Mouse (Mus musculus): ENCODE data around the gene Cenps.
"Not testable (repeated sequence)": the region's sequence is repeated elsewhere in the genome, so short reads cannot be mapped to it uniquely, and the experiment has no call there.

Gene Cenps

DNA sequence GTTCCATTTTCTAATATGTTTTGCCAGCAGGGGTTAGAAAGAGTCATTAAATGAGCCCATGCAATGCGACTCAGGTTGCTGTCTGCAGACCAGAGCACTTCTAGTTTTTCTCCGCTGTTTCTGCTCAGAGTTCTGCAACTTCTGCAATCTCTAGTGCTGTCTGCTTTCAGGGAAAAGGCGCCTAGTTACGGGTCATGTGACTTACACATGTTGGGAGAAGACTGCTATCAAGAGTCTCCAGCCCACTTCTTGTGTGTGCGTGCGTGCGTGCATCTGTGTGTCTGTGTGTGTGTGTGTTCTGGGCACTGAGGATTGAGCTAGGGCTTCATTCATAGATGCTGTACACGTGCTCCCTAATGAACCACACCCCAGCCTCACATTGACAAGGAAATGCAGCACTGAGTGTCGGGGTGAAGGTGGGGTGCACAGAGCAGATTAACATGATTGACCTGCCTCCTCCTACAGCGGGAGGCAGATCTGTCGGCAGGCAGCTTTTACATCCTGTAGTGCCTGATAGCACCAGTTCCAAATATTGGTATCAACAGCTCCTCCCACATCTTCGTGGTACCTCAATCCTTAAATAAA, 17.4 kb downstream of the Cenps start:
- not testable (repeated sequence) for DNase-seq (ENCODE audit: low read depth, low spot score)

DNA sequence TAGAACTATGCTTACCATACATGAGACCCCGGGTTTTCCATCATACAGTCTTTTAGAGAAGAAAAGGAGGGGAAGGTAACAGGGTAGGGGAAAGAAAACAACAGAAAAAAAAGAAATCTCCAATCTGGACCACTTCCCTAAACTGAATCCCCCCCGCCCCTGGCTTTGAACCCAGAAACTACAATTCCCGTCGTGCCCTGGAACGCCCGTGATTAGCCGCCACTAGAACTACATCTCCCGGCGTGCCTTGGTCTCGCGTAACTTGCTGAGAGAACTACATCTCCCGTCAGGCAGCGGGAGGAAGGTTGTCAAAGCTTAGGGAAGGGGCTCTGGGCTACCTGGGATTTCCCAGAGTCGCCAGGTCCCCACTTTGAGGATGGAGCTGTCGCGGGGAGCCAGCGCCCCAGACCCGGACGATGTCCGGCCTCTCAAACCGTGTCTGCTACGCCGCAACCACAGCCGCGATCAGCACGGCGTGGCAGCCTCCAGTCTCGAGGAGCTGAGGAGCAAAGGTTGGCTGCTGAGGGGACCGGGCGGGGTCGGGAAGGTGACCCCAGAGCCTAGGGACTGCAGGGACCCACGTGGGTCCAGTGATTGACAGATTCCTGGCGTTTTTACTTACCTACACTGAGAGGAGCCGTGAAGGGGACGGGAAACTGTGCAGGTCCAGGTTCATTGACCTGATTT, 33.4 kb downstream of the Cenps start, which contains the start of gene Dffa:
TSS of gene Dffa (plus strand) at position 272 of the 687 bp plus-strand sequence.
- peak; percentile 88 for DNase-seq (ENCODE audit: low read depth, low spot score)

DNA sequence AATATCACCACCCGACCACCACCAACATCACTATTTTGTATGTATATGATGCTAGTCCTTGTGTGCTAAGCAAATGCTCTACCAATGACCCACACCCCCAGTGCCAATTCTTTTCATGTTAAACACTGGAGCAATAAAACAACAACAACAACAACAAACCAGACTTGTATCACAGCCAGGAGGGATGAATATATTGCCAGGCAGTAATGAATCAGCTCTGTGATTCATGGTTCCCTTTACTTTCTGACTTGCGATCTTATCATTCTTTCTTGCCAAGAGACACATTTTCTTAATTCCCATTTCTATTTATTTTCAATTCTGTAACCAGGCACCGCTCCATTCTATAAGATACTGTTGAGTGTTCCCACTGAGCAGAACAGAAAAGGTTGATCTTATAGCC, 36.0 kb downstream of the Cenps start:
- DNase-seq (ENCODE audit: low read depth, low spot score) = no peak

DNA sequence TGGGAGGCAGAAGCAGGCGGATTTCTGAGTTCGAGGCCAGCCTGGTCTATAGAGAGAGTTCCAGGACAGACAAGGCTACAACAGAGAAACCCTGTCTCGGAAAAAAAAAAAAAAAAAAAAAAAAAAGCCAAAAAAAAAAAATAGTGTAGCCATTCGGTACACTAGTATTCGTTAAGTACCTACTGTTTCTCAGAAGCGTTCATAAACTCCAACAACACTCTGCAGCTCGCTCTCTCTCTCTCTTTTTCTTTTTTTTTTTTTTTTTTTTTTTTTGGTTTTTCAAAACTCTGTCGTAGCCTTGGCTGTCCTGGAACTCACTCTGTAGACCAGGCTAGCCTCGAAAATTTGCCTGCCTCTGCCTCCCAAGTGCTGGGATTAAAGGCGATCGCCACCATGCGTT, 37.0 kb downstream of the Cenps start:
- DNase-seq (ENCODE audit: low read depth, low spot score) = not testable (repeated sequence)

DNA sequence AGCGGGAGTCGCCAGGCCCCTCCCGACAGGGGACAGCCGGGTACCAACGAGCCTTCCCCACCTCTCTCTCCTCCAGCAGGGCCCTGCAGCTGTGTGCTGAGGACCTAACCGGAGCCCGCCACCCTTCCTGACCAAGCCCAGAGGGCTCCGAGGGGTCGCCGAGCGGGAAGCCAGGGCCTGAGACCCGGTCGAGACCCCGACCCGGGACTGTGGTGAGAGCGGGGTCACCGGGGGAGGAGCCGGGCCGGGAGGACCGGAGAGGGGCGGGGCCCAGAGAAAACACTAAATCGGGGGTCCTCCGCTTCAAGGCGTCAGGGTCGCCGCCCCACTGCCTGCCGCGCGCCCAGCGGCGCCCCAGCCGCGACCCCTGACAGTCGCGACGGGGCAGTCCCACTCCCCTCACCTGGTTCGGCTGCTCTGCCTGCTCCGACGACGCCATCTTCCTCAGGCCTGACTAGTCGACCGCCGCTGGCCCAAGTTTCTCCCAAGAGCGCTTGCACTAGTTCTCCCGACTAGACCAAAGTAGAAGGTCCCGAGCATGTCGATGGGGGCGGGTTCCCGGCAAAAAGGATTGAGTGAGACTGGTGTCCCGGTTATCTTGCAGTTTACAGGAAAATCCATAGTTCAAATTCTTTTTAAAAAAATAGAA, 37.9 kb downstream of the Cenps start, which contains the start of gene Pex14:
TSS of gene Pex14 (minus strand) at position 508 of the 649 bp plus-strand sequence.
- peak; percentile 87 for DNase-seq (ENCODE audit: low read depth, low spot score)

DNA sequence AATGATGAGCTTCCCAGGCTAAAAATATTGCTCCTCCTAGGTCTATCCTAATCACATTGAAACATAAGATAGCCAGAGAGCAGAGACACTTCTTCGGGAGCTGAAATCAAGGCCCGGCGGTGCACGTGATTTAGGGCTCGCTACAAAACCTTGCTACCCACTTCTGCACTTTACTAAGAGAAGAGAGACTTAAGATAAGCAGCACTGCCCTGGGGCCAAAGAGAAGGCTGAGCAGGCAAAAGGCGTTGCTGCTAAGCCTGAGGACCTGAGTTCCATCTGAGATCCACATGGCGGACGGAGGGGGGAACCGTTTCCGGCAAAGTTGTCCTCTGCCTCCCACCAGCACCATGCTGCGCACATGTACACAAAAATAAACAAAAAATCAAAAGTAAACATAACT, 38.9 kb downstream of the Cenps start:
- DNase-seq (ENCODE audit: low read depth, low spot score) = no peak

DNA sequence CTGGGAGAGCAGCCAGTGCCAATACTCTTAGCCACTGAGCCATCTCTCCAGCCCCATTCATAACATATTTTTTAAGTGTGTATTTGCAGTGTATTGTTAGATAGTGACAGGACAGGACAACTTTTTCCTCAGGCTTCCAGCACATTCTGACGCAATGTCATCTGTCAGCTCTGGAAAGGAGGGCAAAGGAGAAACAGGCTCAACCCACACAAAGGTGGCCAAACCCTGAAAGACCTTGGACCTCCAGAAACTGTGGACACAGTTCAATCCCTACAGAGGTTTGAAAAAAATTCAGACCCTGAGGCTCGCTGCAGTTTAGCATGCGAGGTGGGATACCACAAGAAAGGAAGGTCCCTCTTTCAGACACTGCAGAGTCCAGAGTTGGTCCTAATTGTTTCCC, 39.5 kb downstream of the Cenps start:
- no peak for DNase-seq (ENCODE audit: low read depth, low spot score)

DNA sequence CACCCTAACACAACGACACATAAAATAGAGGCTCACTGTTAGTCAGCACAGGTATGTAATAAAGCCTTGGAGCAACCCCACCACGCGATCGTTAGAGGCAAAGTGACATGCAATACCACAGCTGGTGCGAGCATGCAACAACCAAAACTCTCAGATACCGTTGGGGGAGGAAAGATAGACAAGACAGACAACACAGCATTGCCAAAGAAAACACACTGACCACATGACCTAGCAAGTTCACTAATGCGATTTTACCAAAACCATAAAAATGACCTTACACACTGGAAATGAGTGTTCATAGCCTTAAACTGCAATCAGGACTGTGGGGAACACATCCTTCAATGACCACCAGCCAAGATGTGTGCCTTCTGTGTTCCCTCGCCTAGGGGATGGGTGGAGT, 46.1 kb downstream of the Cenps start:
- DNase-seq (ENCODE audit: low read depth, low spot score) = no peak

DNA sequence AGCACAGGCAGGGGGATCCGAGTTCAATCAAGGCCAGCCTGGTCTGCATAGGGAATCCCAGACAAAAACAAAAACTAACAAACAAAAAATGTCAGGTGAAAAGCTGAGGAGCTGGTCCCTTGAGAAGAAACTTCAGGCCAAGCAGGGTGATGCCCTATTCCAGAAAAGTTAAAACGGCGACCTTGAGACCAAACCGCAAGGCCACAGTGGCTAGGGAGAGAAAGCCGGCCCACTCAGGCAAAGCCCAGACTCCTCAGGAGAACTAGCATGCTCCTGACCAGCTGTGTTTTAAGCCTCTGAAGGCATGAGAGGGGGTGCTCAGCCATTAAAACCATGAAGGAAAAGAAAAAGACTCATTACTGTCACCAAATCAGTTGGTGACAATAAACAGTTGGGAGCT, 52.0 kb downstream of the Cenps start:
- DNase-seq (ENCODE audit: low read depth, low spot score) = no peak

DNA sequence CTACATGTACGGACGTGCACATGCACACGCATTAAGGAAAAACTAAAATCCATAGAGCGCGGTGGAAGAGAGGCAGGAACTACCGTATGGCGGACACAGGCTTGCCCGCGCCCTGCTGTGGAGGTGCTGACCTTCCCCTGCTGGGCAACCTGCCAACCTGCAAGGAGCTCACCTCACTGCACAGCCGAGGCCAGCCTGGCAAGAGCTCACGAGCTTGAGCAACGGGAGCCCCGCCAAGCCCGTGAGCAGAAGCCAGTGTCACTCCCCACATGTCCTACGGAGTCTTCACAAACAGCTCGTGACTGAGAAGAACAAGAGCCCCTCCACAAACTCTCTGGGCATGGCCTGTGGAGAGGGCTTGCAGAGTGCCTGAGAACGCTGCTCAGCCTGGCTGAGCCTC, 55.9 kb downstream of the Cenps start:
- DNase-seq (ENCODE audit: low read depth, low spot score) = no peak

DNA sequence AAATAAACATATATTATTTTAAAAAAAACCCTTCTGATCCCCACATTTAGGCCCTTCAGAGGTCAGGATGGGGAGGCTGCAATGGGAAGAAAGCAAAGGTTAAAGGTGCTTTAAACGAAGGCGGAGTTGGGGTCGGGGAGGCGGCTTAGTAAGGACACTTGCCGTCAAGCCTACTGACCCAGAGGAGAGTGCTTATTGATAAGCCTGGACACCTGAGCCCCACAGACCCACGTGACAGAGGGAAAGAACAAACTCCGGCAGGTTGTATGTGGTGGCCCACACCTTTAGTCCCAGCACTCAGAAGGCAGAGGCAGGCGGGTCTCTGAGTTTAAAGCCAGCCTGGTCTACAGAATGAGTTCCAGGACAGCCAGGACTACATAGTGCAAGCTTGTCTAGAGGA, 57.3 kb downstream of the Cenps start:
- DNase-seq (ENCODE audit: low read depth, low spot score) = no peak

DNA sequence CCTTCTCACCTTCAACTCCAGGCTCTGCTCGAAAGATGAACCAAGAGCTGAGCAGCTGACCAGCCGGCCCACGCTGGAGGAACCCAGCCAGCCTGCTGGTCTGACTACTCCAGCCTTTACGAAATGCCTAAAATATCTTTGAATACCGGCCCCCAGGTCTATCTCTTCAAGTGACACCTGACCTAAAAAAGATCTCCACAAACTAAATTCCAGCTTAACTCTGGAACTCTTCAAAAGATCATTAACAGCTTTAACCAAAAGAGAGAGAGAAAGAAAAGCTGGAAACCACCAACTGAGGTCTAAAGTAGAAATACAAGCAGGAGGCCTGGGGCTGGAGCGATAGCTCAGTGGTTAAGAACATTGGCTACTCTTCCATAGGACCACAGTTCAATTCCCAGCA, 57.8 kb downstream of the Cenps start:
- no peak for DNase-seq (ENCODE audit: low read depth, low spot score)

DNA sequence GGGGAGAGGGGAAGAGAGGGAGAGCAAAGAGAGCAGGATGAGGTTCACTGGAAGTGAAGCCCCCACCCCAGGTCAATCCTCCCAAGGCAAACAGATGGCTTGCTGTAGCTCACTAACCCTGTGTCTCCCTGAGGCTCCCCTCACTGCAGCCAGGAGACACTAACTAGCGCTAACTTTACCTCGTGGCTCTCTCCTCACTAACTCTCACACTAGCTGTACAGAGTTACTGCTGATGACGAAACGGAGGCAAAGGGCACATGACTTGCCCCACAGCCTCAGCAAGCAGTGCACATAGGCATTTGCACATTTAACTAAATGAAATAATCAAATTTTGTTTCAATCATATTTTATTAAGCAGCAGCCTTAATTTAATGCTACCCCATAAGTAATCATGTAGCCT, 59.2 kb downstream of the Cenps start:
- no peak for DNase-seq (ENCODE audit: low read depth, low spot score)
